Mouse (Mus musculus) bone marrow macrophage, adult 2 months (primary cell): ENCODE results near the gene Rap1b.

Experiments
- CTCF ChIP-seq: IDR thresholded peaks from 2 replicates; pipeline ENCODE4 v1.5.1; 2012; ENCODE audit warnings: low read depth, mild to moderate bottlenecking, low read length, moderate library complexity
- POLR2A ChIP-seq: IDR thresholded peaks from 2 replicates; pipeline ENCODE4 v1.6.1; 2012; ENCODE audit warnings: mild to moderate bottlenecking, low read depth, low read length, borderline replicate concordance

- no peak for TF ChIP-seq POLR2A
- TF ChIP-seq CTCF = no peak
Observed at GRCm38 (mm10) chr10:117797106-117797505, 48.7 kb downstream of the Rap1b start.
